Mouse (Mus musculus) heart, embryonic 15.5 days (tissue): ENCODE results near the gene Adamts7. TPM values are rescaled to one million over a fixed set of nuclear protein-coding genes. Genes with fewer than 3 reads are reported as not detected.

Experiments used
- ATAC-seq: fragments of 200-750 bp; cut with Nextera tagmentation; replicated peaks from 2 replicates; pipeline ENCODE4 v1.8.0; 2017; ENCODE audit warnings: low read depth, moderate TSS enrichment; ENCODE audit not compliant: insufficient number of reproducible peaks, insufficient read depth, low FRiP score
- H3K27ac ChIP-seq: fragments of 300-500 bp; sonication (generic); 2 replicates; pipeline ENCODE4 v1.5.1; 2015; ENCODE audit warnings: mild to moderate bottlenecking, inconsistent platforms
- H3K27me3 ChIP-seq: fragments of 300-500 bp; sonication (generic); 2 replicates; pipeline ENCODE4 v1.6.1; 2015; ENCODE audit warnings: inconsistent platforms
- H3K36me3 ChIP-seq: fragments of 300-500 bp; sonication (generic); 2 replicates; pipeline ENCODE4 v1.6.1; 2015; ENCODE audit warnings: mild to moderate bottlenecking, inconsistent platforms
- H3K4me1 ChIP-seq: fragments of 300-500 bp; sonication (generic); replicated peaks from 2 replicates; pipeline ENCODE4 v1.6.1; 2015; ENCODE audit warnings: inconsistent platforms
- H3K4me2 ChIP-seq: fragments of 300-500 bp; sonication (generic); 2 replicates; pipeline ENCODE4 v1.6.1; 2015; ENCODE audit warnings: inconsistent platforms, mild to moderate bottlenecking, moderate library complexity
- H3K4me3 ChIP-seq: fragments of 300-500 bp; sonication (generic); 2 replicates; pipeline ENCODE4 v1.5.1; 2015; ENCODE audit warnings: mild to moderate bottlenecking, inconsistent platforms
- H3K9ac ChIP-seq: fragments of 300-500 bp; sonication (generic); 2 replicates; pipeline ENCODE4 v1.6.1; 2015; ENCODE audit warnings: mild to moderate bottlenecking, inconsistent platforms
- H3K9me3 ChIP-seq: fragments of 300-500 bp; sonication (generic); replicated peaks from 2 replicates; pipeline ENCODE4 v1.6.1; 2016; ENCODE audit warnings: inconsistent platforms
- WGBS: fragments of 180-500 bp; shearing (Covaris S2); methylation state at CpG from one replicate; pipeline ENCODE4 v1.1.7; 2015; ENCODE audit warnings: mixed read lengths; 5-methylcytosine and 5-hydroxymethylcytosine counted together
- polyA plus RNA-seq: library from polyadenylated mRNA; unstranded; fragments of >200 nt; fragmentation: Nextera tagmentation; extraction: Ambion mirVana; gene quantifications from 2 replicates; pipeline ENCODE4 v1.2.1, GENCODE M21; 2015

The Adamts7 gene
- polyA plus RNA-seq, 1 experiment from 2014 or later: 8.9 TPM

DNA sequence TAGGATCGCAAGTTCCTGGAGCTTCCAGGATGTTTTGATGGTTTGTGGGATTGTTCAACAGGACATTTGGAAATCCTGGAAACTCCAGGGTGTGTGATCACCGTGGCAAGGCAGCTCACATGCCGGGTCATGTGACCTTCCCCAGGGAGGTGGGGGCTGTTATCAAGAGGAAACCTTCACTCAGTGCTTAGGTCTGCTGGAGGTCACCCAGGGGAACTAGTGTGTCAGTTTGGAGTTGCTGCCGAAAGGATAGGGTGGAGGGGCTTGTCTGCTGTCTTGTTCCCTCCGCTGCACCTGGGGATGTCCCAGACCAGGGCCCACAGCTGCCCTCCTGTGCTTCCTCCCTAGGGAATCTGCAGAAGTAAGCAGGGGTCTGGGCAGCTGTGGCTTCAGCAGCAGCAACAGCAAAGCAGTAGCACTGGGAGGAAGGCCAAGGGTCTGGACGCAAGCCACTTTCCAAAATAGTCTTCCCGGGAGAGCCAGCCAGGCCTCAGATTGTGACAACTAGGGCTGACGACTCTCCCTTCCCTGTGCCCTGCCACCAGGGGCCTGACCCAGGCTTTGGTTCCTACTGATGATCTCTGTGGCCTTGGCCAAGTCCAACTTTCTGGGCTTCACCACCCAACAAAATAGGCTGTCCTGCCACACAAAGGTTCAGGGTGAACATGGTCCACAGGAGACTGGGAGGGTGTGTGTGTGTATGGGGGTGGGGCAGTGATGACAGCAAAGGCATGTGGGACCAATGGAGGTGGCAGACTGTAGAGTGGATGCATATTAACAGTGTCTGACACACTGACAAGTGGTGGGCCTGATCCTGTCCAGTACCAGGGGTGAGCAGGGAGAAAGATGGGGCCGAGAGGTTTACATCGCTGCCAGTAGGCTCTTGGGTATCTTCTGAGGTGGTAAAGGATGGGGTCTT lies 35.9 kb downstream of the Adamts7 start:
- WGBS: 24% methylated on average over 10 of the region's 10 CpGs
- peak overlapping the region; percentile 95 for H3K27ac ChIP-seq
- no peaks in the 10 kb centered on the region for H3K36me3 ChIP-seq
- peak overlapping the region; percentile 7; the same call in 1 of the 2 replicates for H3K4me3 ChIP-seq
- peak overlapping the region; percentile 51 for H3K4me2 ChIP-seq
- no peaks in the 10 kb centered on the region for H3K9me3 ChIP-seq
- ATAC-seq: peak; percentile 71
- H3K27me3 ChIP-seq: no peaks in the 10 kb centered on the region
- peak overlapping the region; percentile 41; the same call in 1 of the 2 replicates for H3K9ac ChIP-seq
- peaks cover 30% of the 10 kb centered on the region for H3K4me1 ChIP-seq

DNA sequence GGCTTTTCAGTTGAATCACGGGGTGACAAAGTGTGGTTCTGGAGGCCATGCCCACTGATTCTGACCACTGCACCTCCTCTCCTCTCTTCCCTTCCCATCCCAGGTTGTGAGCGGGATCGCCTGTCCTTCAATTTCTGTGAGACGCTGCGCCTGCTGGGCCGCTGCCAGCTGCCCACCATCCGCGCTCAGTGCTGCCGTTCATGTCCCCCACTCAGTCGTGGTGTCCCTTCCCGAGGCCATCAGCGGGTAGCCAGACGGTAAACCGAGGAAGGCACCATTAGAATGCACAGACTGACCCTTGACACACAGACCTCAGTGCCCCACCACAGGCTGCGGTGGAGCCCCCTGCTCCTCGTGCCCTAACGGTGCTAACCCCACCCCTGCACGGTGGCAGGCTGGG lies 36.7 kb downstream of the Adamts7 start:
- Histone ChIP-seq H3K4me3 (no peak overlapping the region), H3K27ac (peak overlapping the region; percentile 95), H3K4me1 (peaks cover 30% of the 10 kb centered on the region), H3K9me3 (no peaks in the 10 kb centered on the region), H3K27me3 (no peaks in the 10 kb centered on the region), H3K9ac (no peak overlapping the region), H3K36me3 (no peaks in the 10 kb centered on the region), H3K4me2 (no peak overlapping the region)
- 91% methylated on average over 18 of the region's 18 CpGs for WGBS
- no peak for ATAC-seq

DNA sequence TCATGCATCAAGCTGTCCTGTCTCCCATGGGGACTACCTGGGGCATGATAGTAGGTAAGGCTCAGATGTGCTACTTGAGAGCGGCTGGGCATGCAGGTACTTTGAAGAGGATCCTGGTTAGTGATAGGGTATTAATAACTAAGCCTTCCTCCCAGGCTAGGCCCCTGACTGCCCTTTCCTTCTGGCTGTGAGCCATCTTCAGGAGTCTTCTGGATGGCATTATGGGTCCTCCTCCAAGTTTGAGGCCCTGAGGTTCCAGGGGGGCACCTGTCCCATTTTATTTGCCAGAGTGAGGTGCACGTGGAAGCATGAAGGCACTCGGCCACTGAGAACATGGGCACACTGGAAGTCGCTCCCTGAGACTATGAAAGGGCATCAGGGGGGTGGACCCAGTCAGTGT lies 37.6 kb downstream of the Adamts7 start:
- WGBS: 86% methylated on average over 4 of the region's 4 CpGs
- Histone ChIP-seq H3K4me3 (no peak overlapping the region), H3K36me3 (no peaks in the 10 kb centered on the region), H3K27me3 (no peaks in the 10 kb centered on the region), H3K9me3 (no peaks in the 10 kb centered on the region), H3K27ac (no peak overlapping the region), H3K9ac (no peak overlapping the region), H3K4me2 (no peak overlapping the region), H3K4me1 (peaks cover 30% of the 10 kb centered on the region)
- no peak for ATAC-seq

DNA sequence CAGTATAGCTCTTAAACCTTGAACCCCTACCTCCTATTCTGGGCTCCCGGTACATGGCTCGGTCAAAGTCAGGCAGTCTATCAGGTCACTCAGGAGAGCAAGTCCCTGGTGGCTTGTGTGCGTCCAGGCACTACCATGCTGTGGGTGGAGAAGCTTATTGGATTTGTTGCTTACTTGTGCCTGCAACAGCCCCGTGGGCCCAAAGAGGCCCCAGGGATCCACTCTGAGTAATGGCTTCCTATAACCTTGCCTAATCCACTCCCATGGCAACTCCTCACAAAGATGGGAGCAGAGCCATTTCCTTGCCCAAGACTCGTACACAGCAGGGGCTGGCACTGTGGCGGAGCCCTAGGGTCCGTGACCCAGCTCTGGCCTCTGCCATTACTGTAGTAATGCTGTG lies 38.2 kb downstream of the Adamts7 start:
- Histone ChIP-seq H3K4me1 (peaks cover 30% of the 10 kb centered on the region), H3K36me3 (no peaks in the 10 kb centered on the region), H3K4me2 (no peak overlapping the region), H3K27me3 (no peaks in the 10 kb centered on the region), H3K9me3 (no peaks in the 10 kb centered on the region), H3K27ac (no peak overlapping the region), H3K9ac (no peak overlapping the region), H3K4me3 (no peak overlapping the region)
- ATAC-seq: no peak
- 88% methylated on average over 7 of the region's 7 CpGs for WGBS

DNA sequence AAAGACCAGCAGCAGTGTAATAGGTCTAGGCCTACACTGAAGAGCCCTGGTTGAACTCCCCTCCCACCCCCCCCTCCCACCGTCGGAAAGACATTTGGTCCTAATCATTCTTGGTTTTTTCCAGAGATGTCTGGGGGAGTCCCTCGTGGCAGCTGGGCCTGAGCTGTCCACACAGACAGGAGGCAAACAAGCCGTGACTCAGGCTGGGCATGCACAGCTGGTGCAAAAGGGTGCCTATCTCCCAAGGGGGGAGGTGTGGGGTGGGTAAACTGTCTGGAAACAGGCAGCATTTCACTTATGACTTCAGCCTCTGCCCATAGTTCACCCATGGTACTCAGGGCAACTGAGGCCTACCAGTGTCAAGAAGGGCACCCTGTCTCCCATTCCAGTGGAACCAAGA lies 38.7 kb downstream of the Adamts7 start:
- H3K27ac ChIP-seq: no peak overlapping the region
- no peaks in the 10 kb centered on the region for H3K9me3 ChIP-seq
- no peaks in the 10 kb centered on the region for H3K36me3 ChIP-seq
- 45% methylated on average over 4 of the region's 4 CpGs for WGBS
- H3K4me2 ChIP-seq: no peak overlapping the region
- no peak for ATAC-seq
- no peak overlapping the region for H3K4me3 ChIP-seq
- H3K4me1 ChIP-seq: peaks cover 30% of the 10 kb centered on the region
- no peaks in the 10 kb centered on the region for H3K27me3 ChIP-seq
- H3K9ac ChIP-seq: no peak overlapping the region

DNA sequence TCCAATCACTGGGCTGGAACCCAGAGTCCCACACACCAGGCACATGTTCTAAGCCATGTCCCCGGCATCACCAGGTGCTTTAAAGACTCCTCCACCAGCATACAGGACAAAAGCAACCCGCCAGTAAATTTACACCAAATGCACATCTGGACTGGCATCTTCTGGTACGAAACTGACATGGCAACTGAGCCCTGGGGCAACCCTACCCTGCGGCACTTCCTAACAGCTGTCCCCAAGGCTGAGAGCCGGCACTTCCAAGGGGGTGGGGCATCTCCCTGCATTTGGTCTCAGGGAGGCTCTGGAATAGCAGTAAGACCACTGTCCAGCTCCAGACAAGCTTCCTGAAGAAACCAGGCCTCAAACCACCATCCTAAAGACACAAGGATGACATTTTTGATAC lies 40.4 kb downstream of the Adamts7 start:
- 82% methylated on average over 5 of the region's 5 CpGs for WGBS
- H3K36me3 ChIP-seq: no peaks in the 10 kb centered on the region

DNA sequence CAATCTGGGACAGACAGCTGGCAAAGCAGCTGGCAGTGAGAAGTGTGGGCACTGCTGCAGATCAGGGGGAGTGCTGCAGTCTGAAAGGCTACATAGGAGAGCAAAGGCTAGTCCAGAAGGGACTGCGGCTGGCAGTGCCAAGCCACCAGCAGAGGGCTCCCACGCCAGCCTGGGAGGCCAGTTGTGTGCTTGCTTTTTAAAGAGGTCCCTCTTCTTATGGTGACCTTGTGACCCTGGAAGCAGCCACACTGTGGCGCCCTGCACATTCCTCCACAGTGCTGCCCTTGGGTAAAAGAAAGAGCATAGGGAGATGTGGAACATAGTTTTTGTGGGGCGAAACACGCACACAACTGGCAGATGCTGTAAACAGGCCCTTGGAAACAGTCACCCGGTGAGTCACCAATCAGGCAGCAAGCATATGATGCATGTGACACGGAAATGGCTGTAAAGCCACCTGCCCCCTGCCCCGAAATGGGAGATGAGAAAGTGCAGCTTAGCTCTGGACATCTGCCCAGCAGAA lies 41.6 kb downstream of the Adamts7 start:
- H3K9ac ChIP-seq: no peak overlapping the region
- peaks cover 6% of the 10 kb centered on the region for H3K4me1 ChIP-seq
- H3K27ac ChIP-seq: no peak overlapping the region
- H3K27me3 ChIP-seq: no peaks in the 10 kb centered on the region
- H3K9me3 ChIP-seq: no peaks in the 10 kb centered on the region
- H3K4me3 ChIP-seq: no peak overlapping the region
- no peak for ATAC-seq
- no peaks in the 10 kb centered on the region for H3K36me3 ChIP-seq
- H3K4me2 ChIP-seq: no peak overlapping the region
- 59% methylated on average over 8 of the region's 8 CpGs for WGBS

More for the DNA sequence above, 40.4 kb downstream of the Adamts7 start:
- ATAC-seq: no peak
- H3K9ac ChIP-seq: no peak overlapping the region
- H3K9me3 ChIP-seq: no peaks in the 10 kb centered on the region
- no peaks in the 10 kb centered on the region for H3K27me3 ChIP-seq
- no peak overlapping the region for H3K27ac ChIP-seq
- no peak overlapping the region for H3K4me2 ChIP-seq
- H3K4me3 ChIP-seq: no peak overlapping the region
- peaks cover 18% of the 10 kb centered on the region for H3K4me1 ChIP-seq

DNA sequence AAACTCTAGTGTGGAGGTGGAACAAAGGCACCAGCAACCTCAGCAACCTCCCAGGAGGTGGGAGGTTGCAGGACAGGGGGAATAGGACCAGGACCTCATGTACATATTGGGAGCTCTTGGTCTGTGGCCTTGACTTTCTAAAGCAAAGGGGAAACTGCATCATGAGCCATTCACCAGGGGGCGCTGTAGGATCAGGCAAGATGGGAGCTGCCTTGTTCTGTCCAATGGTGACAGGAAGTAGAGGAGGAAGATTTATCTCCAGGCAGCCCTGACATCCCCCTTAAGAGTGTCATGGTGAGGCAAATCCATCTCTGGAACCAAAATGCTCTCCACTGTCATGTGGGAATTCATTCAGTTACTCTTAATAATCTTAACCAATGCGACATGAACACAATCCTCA lies 43.6 kb downstream of the Adamts7 start:
- no peak overlapping the region for H3K4me3 ChIP-seq
- no peak overlapping the region for H3K4me2 ChIP-seq
- no peak overlapping the region for H3K9ac ChIP-seq
- no peaks in the 10 kb centered on the region for H3K27me3 ChIP-seq
- no peaks in the 10 kb centered on the region for H3K9me3 ChIP-seq
- no peaks in the 10 kb centered on the region for H3K36me3 ChIP-seq
- WGBS: 40% methylated on average over 2 of the region's 2 CpGs
- H3K27ac ChIP-seq: no peak overlapping the region
- no peak for ATAC-seq
- H3K4me1 ChIP-seq: no peaks in the 10 kb centered on the region

DNA sequence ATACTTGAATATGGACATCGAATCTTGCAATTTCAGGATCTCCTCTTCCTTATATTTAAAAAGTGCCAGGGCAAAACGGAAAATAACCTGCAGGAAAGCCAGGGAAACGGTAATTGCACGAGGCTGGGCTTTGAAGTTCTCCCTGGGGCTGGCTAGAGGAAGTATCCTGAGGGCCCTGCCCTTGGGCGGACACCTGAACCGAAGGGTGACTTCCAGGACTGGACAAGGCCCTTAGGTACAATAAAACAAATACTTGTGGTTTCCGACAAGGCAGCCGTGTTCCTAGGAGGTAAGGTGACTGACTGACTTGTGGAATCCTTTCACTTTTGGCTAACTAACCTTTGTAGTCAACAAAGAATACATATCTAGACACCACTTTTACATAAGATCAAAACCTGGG lies 44.9 kb downstream of the Adamts7 start:
- WGBS: 81% methylated on average over 8 of the region's 8 CpGs
- Histone ChIP-seq H3K4me2 (no peak overlapping the region), H3K4me3 (no peak overlapping the region), H3K27ac (no peak overlapping the region), H3K36me3 (no peaks in the 10 kb centered on the region), H3K9ac (no peak overlapping the region), H3K27me3 (no peaks in the 10 kb centered on the region), H3K9me3 (no peaks in the 10 kb centered on the region), H3K4me1 (peaks cover under 1% of the 10 kb centered on the region; the same call in 1 of the 2 replicates)
- no peak for ATAC-seq

DNA sequence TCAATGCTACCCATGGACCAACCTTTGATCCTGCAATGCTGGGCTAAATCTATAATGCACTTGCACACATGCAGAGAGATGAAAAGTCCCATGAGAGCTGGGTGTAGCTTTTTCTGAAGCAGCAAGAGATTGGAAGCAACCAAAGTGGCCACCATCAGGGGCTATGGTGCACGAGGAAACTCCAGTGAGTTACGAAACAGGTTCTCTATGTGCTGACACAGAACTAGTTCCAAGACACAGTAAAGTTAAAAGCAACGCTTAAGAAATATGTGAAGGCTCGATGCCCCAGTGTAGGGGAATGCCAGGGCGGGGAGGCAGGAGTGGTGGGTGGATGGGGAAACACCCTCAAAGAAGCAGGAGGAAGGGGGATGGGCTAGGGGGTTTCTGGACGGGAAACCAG lies 45.8 kb downstream of the Adamts7 start:
- Histone ChIP-seq H3K27ac (no peak overlapping the region), H3K9me3 (no peaks in the 10 kb centered on the region), H3K4me3 (no peak overlapping the region), H3K27me3 (no peaks in the 10 kb centered on the region), H3K4me2 (no peak overlapping the region), H3K36me3 (no peaks in the 10 kb centered on the region), H3K9ac (no peak overlapping the region), H3K4me1 (peaks cover 8% of the 10 kb centered on the region)
- 83% methylated on average over 6 of the region's 6 CpGs for WGBS
- no peak for ATAC-seq

DNA sequence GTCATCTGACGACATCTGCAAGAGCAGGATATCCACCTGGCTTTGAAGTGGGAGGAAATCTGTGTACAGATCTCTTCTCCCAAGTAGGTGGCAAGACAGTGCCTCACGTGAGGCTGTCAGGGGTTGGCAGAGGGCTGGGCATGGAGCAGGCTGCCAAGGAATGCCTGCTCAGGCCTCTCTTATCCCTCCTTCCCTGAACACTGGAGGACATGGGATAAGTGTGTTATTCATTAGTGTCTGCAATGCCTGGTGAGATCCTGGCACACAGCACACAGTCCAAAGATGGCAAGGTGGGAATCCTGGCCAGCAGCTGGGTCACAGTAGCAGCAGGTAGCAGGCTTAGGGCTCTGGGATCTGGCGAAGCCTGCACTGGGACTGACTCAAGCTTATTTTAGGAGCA lies 50.3 kb downstream of the Adamts7 start:
- no peak for ATAC-seq
- Histone ChIP-seq H3K9me3 (no peaks in the 10 kb centered on the region), H3K4me2 (no peak overlapping the region), H3K27ac (no peak overlapping the region), H3K4me3 (no peak overlapping the region), H3K9ac (no peak overlapping the region), H3K36me3 (no peaks in the 10 kb centered on the region), H3K4me1 (peaks cover 23% of the 10 kb centered on the region), H3K27me3 (no peaks in the 10 kb centered on the region)
- 49% methylated on average over 3 of the region's 3 CpGs for WGBS
